Mouse (Mus musculus) neural tube, embryonic 14.5 days (tissue): ENCODE results near the gene Sp2. TPM values are rescaled to one million over a fixed set of nuclear protein-coding genes. Genes with fewer than 3 reads are reported as not detected.

ENCODE experiments used
- ATAC-seq: fragments of 200-750 bp; cut with Nextera tagmentation; 2 replicates; pipeline ENCODE4 v1.8.0; 2017; ENCODE audit warnings: low read depth, mild to moderate bottlenecking, moderate TSS enrichment, moderate library complexity
- H3K27ac ChIP-seq: fragments of 300-500 bp; sonication (generic); 2 replicates; pipeline ENCODE4 v1.5.1; 2014; ENCODE audit warnings: low read depth, mild to moderate bottlenecking, control low read depth, low read length, moderate library complexity, mixed read lengths
- H3K27me3 ChIP-seq: fragments of 300-500 bp; sonication (generic); 2 replicates; pipeline ENCODE4 v1.6.1; 2014; ENCODE audit warnings: low read length; ENCODE audit not compliant: control insufficient read depth, insufficient read depth
- H3K36me3 ChIP-seq: fragments of 300-500 bp; sonication (generic); 2 replicates; pipeline ENCODE4 v1.6.1; 2014; ENCODE audit warnings: low read length, mixed read lengths; ENCODE audit not compliant: control insufficient read depth, insufficient read depth
- H3K4me1 ChIP-seq: fragments of 300-500 bp; sonication (generic); 2 replicates; pipeline ENCODE4 v1.6.1; 2014; ENCODE audit warnings: low read length; ENCODE audit not compliant: control insufficient read depth, insufficient read depth
- H3K4me2 ChIP-seq: fragments of 300-500 bp; sonication (generic); 2 replicates; pipeline ENCODE4 v1.6.1; 2014; ENCODE audit warnings: mild to moderate bottlenecking, low read depth, low read length, control low read depth
- H3K4me3 ChIP-seq: fragments of 300-500 bp; sonication (generic); 2 replicates; pipeline ENCODE4 v1.5.1; 2014; ENCODE audit warnings: low read depth, low read length, control low read depth, mixed read lengths
- H3K9ac ChIP-seq: fragments of 300-500 bp; sonication (generic); replicated peaks from 2 replicates; pipeline ENCODE4 v1.6.1; 2014; ENCODE audit warnings: low read depth, mild to moderate bottlenecking, control low read depth, low read length, mixed read lengths
- H3K9me3 ChIP-seq: fragments of 300-500 bp; sonication (generic); 2 replicates; pipeline ENCODE4 v1.6.1; 2016; ENCODE audit warnings: low read length; ENCODE audit not compliant: control insufficient read depth
- WGBS: fragments of 180-500 bp; shearing (Covaris S2); extraction: QIAGEN DNeasy Blood & Tissue Kit; methylation state at CpG from one replicate; pipeline ENCODE4 v1.1.7; 2014; 5-methylcytosine and 5-hydroxymethylcytosine counted together
- polyA plus RNA-seq: library from polyadenylated mRNA; unstranded; fragments of >200 nt; fragmentation: Nextera tagmentation; extraction: Ambion mirVana; gene quantifications from 2 replicates; pipeline ENCODE4 v1.2.1, GENCODE M21; 2014

Gene Sp2
- polyA plus RNA-seq, 1 experiment from 2014 or later: 14.7 TPM

- Histone ChIP-seq H3K9me3 (no peaks in the 10 kb centered on the region), H3K4me2 (no peak overlapping the region), H3K27me3 (no peaks in the 10 kb centered on the region), H3K4me3 (no peak overlapping the region), H3K27ac (no peak overlapping the region), H3K36me3 (peaks cover 7% of the 10 kb centered on the region; the same call in 1 of the 2 replicates), H3K4me1 (peaks cover 9% of the 10 kb centered on the region; the same call in 1 of the 2 replicates), H3K9ac (no peak overlapping the region)
- WGBS: 89% methylated on average over 11 of the region's 11 CpGs
- no peak for ATAC-seq
Observed at GRCm38 (mm10) chr11:96912682-96913081, 70.1 kb downstream of the Sp2 start.

GRCm38 (mm10) chr11:96910003-96910402 is 72.8 kb downstream of the Sp2 start:
- WGBS: 27% methylated on average over 7 of the region's 7 CpGs

GRCm38 (mm10) chr11:96908594-96908993 is 74.2 kb downstream of the Sp2 start:
- Histone ChIP-seq H3K9me3 (no peaks in the 10 kb centered on the region), H3K4me3 (no peak overlapping the region), H3K27ac (no peak overlapping the region), H3K36me3 (peaks cover 7% of the 10 kb centered on the region; the same call in 1 of the 2 replicates), H3K9ac (no peak overlapping the region), H3K4me1 (peaks cover 19% of the 10 kb centered on the region), H3K27me3 (no peaks in the 10 kb centered on the region), H3K4me2 (no peak overlapping the region)
- ATAC-seq: no peak
- 90% methylated on average over 12 of the region's 12 CpGs for WGBS

More at GRCm38 (mm10) chr11:96910003-96910402, 72.8 kb downstream of the Sp2 start:
- Histone ChIP-seq H3K4me3 (no peak overlapping the region), H3K27ac (no peak overlapping the region), H3K9me3 (no peaks in the 10 kb centered on the region), H3K27me3 (no peaks in the 10 kb centered on the region), H3K4me2 (no peak overlapping the region), H3K4me1 (peaks cover 19% of the 10 kb centered on the region; the same call in 1 of the 2 replicates), H3K9ac (no peak overlapping the region), H3K36me3 (peaks cover 7% of the 10 kb centered on the region; the same call in 1 of the 2 replicates)
- ATAC-seq: peak; percentile 59; the same call in 1 of the 2 replicates

GRCm38 (mm10) chr11:96906431-96907161 is 76.2 kb downstream of the Sp2 start:
- no peak for ATAC-seq
- peaks cover 39% of the 10 kb centered on the region for H3K4me1 ChIP-seq
- WGBS: 12% methylated on average over 15 of the region's 15 CpGs
- no peak overlapping the region for H3K4me3 ChIP-seq
- H3K27ac ChIP-seq: peak overlapping the region; percentile 52
- peaks cover 7% of the 10 kb centered on the region; the same call in 1 of the 2 replicates for H3K36me3 ChIP-seq
- H3K9ac ChIP-seq: no peak overlapping the region
- H3K4me2 ChIP-seq: no peak overlapping the region
- H3K9me3 ChIP-seq: no peaks in the 10 kb centered on the region
- no peaks in the 10 kb centered on the region for H3K27me3 ChIP-seq

Other genes with a start within 250 kb of the Sp2 start
- gene Snx11, start 205.4 kb downstream of the Sp2 start, polyA plus RNA-seq: 43.9 and 51.2 TPM in 2 replicates
- gene Cbx1, start 193.8 kb downstream of the Sp2 start, polyA plus RNA-seq: 62.5 and 66.5 TPM in 2 replicates
- 39.7 and 51.7 TPM in 2 replicates for gene Nfe2l1, start 153.0 kb downstream of the Sp2 start, polyA plus RNA-seq
- 10.9 and 33.9 TPM in 2 replicates for gene Copz2, start 133.1 kb downstream of the Sp2 start, polyA plus RNA-seq
- 80.0 and 82.4 TPM in 2 replicates for gene Cdk5rap3, start 66.5 kb downstream of the Sp2 start, polyA plus RNA-seq
- gene Prr15l, start 54.9 kb downstream of the Sp2 start, polyA plus RNA-seq: 0.09 and 0.36 TPM in 2 replicates
- 21.7 and 23.4 TPM in 2 replicates for gene Pnpo, start 39.0 kb downstream of the Sp2 start, polyA plus RNA-seq
- 0.09 TPM in 1 of 2 replicates, not detected in the other for gene Sp6, start 30.4 kb upstream of the Sp2 start, polyA plus RNA-seq
- gene Scrn2, start 47.0 kb upstream of the Sp2 start, polyA plus RNA-seq: 8.6 and 10.9 TPM in 2 replicates
- gene Lrrc46, start 58.4 kb upstream of the Sp2 start, polyA plus RNA-seq: 2.2 and 2.4 TPM in 2 replicates
- gene Mrpl10, start 58.6 kb upstream of the Sp2 start, polyA plus RNA-seq: 60.8 and 63.5 TPM in 2 replicates
- 9.1 and 9.6 TPM in 2 replicates for gene Osbpl7, start 67.7 kb upstream of the Sp2 start, polyA plus RNA-seq
- gene Tbx21, start 132.4 kb upstream of the Sp2 start, polyA plus RNA-seq: 0.14 and 0.21 TPM in 2 replicates
- gene Tbkbp1, start 168.5 kb upstream of the Sp2 start, polyA plus RNA-seq: 8.4 and 9.0 TPM in 2 replicates
- 32.1 and 38.0 TPM in 2 replicates for gene Kpnb1, start 204.9 kb upstream of the Sp2 start, polyA plus RNA-seq